Mouse (Mus musculus): ENCODE measurements around the gene Ass1. TPM values are rescaled to one million over a fixed set of nuclear protein-coding genes. Genes with fewer than 3 reads are reported as not detected.

Ass1 gene
- total RNA-seq, 2 experiments from 2014 or later: 1.5 to 1.9 TPM

- DNase-seq: no peak
These were observed 10.7 kb upstream of the Ass1 start for GRCm38 (mm10) chr2:31458989-31459936.

GRCm38 (mm10) chr2:31460025-31460571, 9.9 kb upstream of the Ass1 start:
- DNase-seq: peak; percentile 56

- no peak for DNase-seq
These were observed 9.1 kb upstream of the Ass1 start for GRCm38 (mm10) chr2:31460920-31461319.

GRCm38 (mm10) chr2:31462051-31462450, 8.0 kb upstream of the Ass1 start:
- no peak for DNase-seq

GRCm38 (mm10) chr2:31463253-31463652, 6.8 kb upstream of the Ass1 start:
- no peak for DNase-seq

GRCm38 (mm10) chr2:31463696-31464528, 6.1 kb upstream of the Ass1 start:
- DNase-seq: no peak

GRCm38 (mm10) chr2:31464529-31464910, 5.5 kb upstream of the Ass1 start:
- DNase-seq: no peak

GRCm38 (mm10) chr2:31467457-31467856, 2.5 kb upstream of the Ass1 start:
- no peak for DNase-seq

GRCm38 (mm10) chr2:31468857-31469256, 1.1 kb upstream of the Ass1 start:
- no peak for DNase-seq

- DNase-seq: no peak
These were observed 527 bp upstream of the Ass1 start for GRCm38 (mm10) chr2:31469480-31469879.

- DNase-seq: no peak
These were observed 827 bp downstream of the Ass1 start for GRCm38 (mm10) chr2:31470683-31471385.

- DNase-seq: no peak
These were observed 1.6 kb downstream of the Ass1 start for GRCm38 (mm10) chr2:31471611-31472010.

- peak; percentile 65 for DNase-seq
These were observed 2.5 kb downstream of the Ass1 start for GRCm38 (mm10) chr2:31472406-31473065.

GRCm38 (mm10) chr2:31473941-31474340, 3.9 kb downstream of the Ass1 start:
- no peak for DNase-seq

GRCm38 (mm10) chr2:31474686-31475085, 4.7 kb downstream of the Ass1 start:
- DNase-seq: no peak

- DNase-seq: no peak
These were observed 6.3 kb downstream of the Ass1 start for GRCm38 (mm10) chr2:31476107-31476820.

- DNase-seq: no peak
These were observed 7.5 kb downstream of the Ass1 start for GRCm38 (mm10) chr2:31477234-31478161.

- DNase-seq: peak; percentile 82
These were observed 13.0 kb downstream of the Ass1 start for GRCm38 (mm10) chr2:31482914-31483575.

GRCm38 (mm10) chr2:31484187-31484586, 14.2 kb downstream of the Ass1 start:
- peak; percentile 83 for DNase-seq

Data from gastrocnemius, postnatal 10 days (tissue).